Comparison of ENCODE assay signal across 11 mouse cellular contexts in genomic region chr4:125419491-125420255, GRCm38 (mm10).
DNase-seq lines count a peak whose midpoint lies in the region; ATAC-seq and TF ChIP-seq lines count a peak whose summit lies in the region.
"Had no signal": no experiment of that assay in that cellular context is flagged by ENCODE, and none has a peak within 500 bp of the region (broad histone marks: within the 10 kb centered on the region; RNA-seq: fewer than 3 reads in every experiment).

No protein-coding gene starts in this region.

- no peak for TF ChIP-seq CTCF in liver, postnatal 0 days (IDR thresholded peaks at IDR 0.05; ENCODE audit: low read depth)

- no peak for ATAC-seq in forebrain, embryonic 14.5 days
- ATAC-seq in forebrain, embryonic 12.5 days (ENCODE audit: low FRiP score), result no peak
- ATAC-seq in liver, postnatal 0 days, result peak; percentile 35; the same call in 1 of the 2 replicates
- ATAC-seq in liver, embryonic 11.5 days (replicated peaks; ENCODE audit: low FRiP score), result no peak
- ATAC-seq: intestine, embryonic 15.5 days; midbrain, embryonic 15.5 days had no signal

- DNase-seq in forebrain, embryonic 14.5 days (ENCODE audit: low spot score), result peak; percentile 14
- no peak for DNase-seq in liver, postnatal 0 days
- no peak for DNase-seq in liver, embryonic 11.5 days (ENCODE audit: low spot score)
- DNase-seq in adrenal gland, postnatal 36 days, result peak; percentile 30 to 32
- peak; percentile 45 for DNase-seq in skeletal muscle tissue, adult 2 months (ENCODE audit: low read depth, low spot score)
- DNase-seq in urinary bladder, postnatal 25 days (ENCODE audit: low spot score), result no peak

- H3K4me3 ChIP-seq in forebrain, embryonic 14.5 days (ENCODE audit: low read depth, low read length), result no peak overlapping the region
- H3K4me3 ChIP-seq in forebrain, embryonic 12.5 days (replicated peaks), result no peak overlapping the region
- H3K4me3 ChIP-seq in liver, postnatal 0 days (ENCODE audit: low read depth, low read length), result no peak overlapping the region
- H3K4me3 ChIP-seq in liver, embryonic 11.5 days (ENCODE audit: low read depth, low read length), result no peak overlapping the region
- H3K4me3 ChIP-seq: intestine, embryonic 15.5 days; lung, embryonic 15.5 days; midbrain, embryonic 15.5 days had no signal

- H3K36me3 ChIP-seq in forebrain, embryonic 14.5 days (ENCODE audit: control insufficient read depth, insufficient read depth, low read length), result no peaks in the 10 kb centered on the region
- H3K36me3 ChIP-seq in forebrain, embryonic 12.5 days (replicated peaks), result no peaks in the 10 kb centered on the region
- H3K36me3 ChIP-seq in liver, postnatal 0 days (replicated peaks; ENCODE audit: insufficient read depth, low read length), result no peaks in the 10 kb centered on the region
- no peaks in the 10 kb centered on the region for H3K36me3 ChIP-seq in liver, embryonic 11.5 days (ENCODE audit: control insufficient read depth, insufficient read depth, low read length)
- H3K36me3 ChIP-seq: G1E; intestine, embryonic 15.5 days; lung, embryonic 15.5 days; midbrain, embryonic 15.5 days had no signal

- no peak overlapping the region for H3K9ac ChIP-seq in forebrain, embryonic 14.5 days (ENCODE audit: low read length)
- no peak overlapping the region for H3K9ac ChIP-seq in forebrain, embryonic 12.5 days
- H3K9ac ChIP-seq in liver, postnatal 0 days (replicated peaks), result no peak overlapping the region
- H3K9ac ChIP-seq in liver, embryonic 11.5 days (ENCODE audit: low read depth, low read length), result no peak overlapping the region
- H3K9ac ChIP-seq: intestine, embryonic 15.5 days; lung, embryonic 15.5 days; midbrain, embryonic 15.5 days had no signal

- 0 out of 2 replicates have a peak, but pooled peaks cover 4% of the 10 kb centered on the region for H3K4me1 ChIP-seq in forebrain, embryonic 14.5 days (ENCODE audit: control insufficient read depth, insufficient read depth, low read length)
- H3K4me1 ChIP-seq in forebrain, embryonic 12.5 days, result peaks cover 13% of the 10 kb centered on the region; the same call in 1 of the 2 replicates
- no peaks in the 10 kb centered on the region for H3K4me1 ChIP-seq in liver, postnatal 0 days (ENCODE audit: insufficient read depth)
- H3K4me1 ChIP-seq in liver, embryonic 11.5 days (replicated peaks; ENCODE audit: control insufficient read depth, insufficient read depth, low read length), result no peaks in the 10 kb centered on the region
- H3K4me1 ChIP-seq: intestine, embryonic 15.5 days; lung, embryonic 15.5 days had no signal

- H3K9me3 ChIP-seq in forebrain, embryonic 14.5 days (replicated peaks; ENCODE audit: control insufficient read depth, low read length), result no peaks in the 10 kb centered on the region
- H3K9me3 ChIP-seq in forebrain, embryonic 12.5 days, result no peaks in the 10 kb centered on the region
- no peaks in the 10 kb centered on the region for H3K9me3 ChIP-seq in liver, postnatal 0 days (ENCODE audit: low read length)
- no peaks in the 10 kb centered on the region for H3K9me3 ChIP-seq in liver, embryonic 11.5 days (ENCODE audit: control insufficient read depth, low read length)
- H3K9me3 ChIP-seq: intestine, embryonic 15.5 days; lung, embryonic 15.5 days; midbrain, embryonic 15.5 days had no signal

- TF ChIP-seq EP300 in liver, postnatal 0 days (IDR thresholded peaks at IDR 0.05; ENCODE audit: low read depth), result no peak

- H3K27ac ChIP-seq in forebrain, embryonic 14.5 days (ENCODE audit: low read depth, low read length), result no peak overlapping the region
- no peak overlapping the region for H3K27ac ChIP-seq in forebrain, embryonic 12.5 days
- H3K27ac ChIP-seq in liver, postnatal 0 days (ENCODE audit: low read depth), result no peak overlapping the region
- H3K27ac ChIP-seq in liver, embryonic 11.5 days (ENCODE audit: low read depth, low read length), result no peak overlapping the region
- H3K27ac ChIP-seq: intestine, embryonic 15.5 days; lung, embryonic 15.5 days; midbrain, embryonic 15.5 days had no signal

- 47% methylated on average over 12 of the region's 12 CpGs for WGBS in forebrain, embryonic 14.5 days
- WGBS in forebrain, embryonic 12.5 days, result 47% methylated on average over 12 of the region's 12 CpGs
- WGBS in liver, postnatal 0 days (ENCODE audit: insufficient replicate concordance), result 40% methylated on average over 12 of the region's 12 CpGs
- 45% methylated on average over 12 of the region's 12 CpGs for WGBS in liver, embryonic 11.5 days

- H3K4me2 ChIP-seq in forebrain, embryonic 14.5 days (ENCODE audit: low read length), result no peak overlapping the region
- H3K4me2 ChIP-seq in forebrain, embryonic 12.5 days, result no peak overlapping the region
- H3K4me2 ChIP-seq in liver, postnatal 0 days (ENCODE audit: low read depth, low read length), result no peak overlapping the region
- H3K4me2 ChIP-seq in liver, embryonic 11.5 days, result no peak overlapping the region
- H3K4me2 ChIP-seq: intestine, embryonic 15.5 days; lung, embryonic 15.5 days; midbrain, embryonic 15.5 days had no signal

- H3K27me3 ChIP-seq in forebrain, embryonic 14.5 days (replicated peaks; ENCODE audit: control insufficient read depth, insufficient read depth, low read length), result no peaks in the 10 kb centered on the region
- H3K27me3 ChIP-seq in forebrain, embryonic 12.5 days, result peaks cover 31% of the 10 kb centered on the region; the same call in 1 of the 2 replicates
- no peaks in the 10 kb centered on the region for H3K27me3 ChIP-seq in liver, postnatal 0 days (ENCODE audit: insufficient read depth, low read length)
- H3K27me3 ChIP-seq in liver, embryonic 11.5 days (replicated peaks; ENCODE audit: control insufficient read depth, insufficient read depth, low read length), result no peaks in the 10 kb centered on the region
- H3K27me3 ChIP-seq: lung, embryonic 15.5 days had no signal

Comparison
In these comparisons a context has a peak if more than half of its experiments do, and no peak if none do; other contexts are left out.
1. DNase-seq: peak in forebrain, embryonic 14.5 days (single experiment), adrenal gland, postnatal 36 days (2 of 2) and skeletal muscle tissue, adult 2 months (single experiment); none in liver, postnatal 0 days (single experiment), liver, embryonic 11.5 days (single experiment) and urinary bladder, postnatal 25 days (single experiment).